Mouse (Mus musculus) midbrain, embryonic 14.5 days (tissue): ENCODE measurements at regions not wholly inside any gene's neighbourhood (a gene's known extent, or its start where the extent isn't known, plus 50 kb on each side); places are given as distances from the start of the nearest gene placed in this dataset.

Experiments
- ATAC-seq: fragments of 200-750 bp; cut with Nextera tagmentation; 2 replicates; pipeline ENCODE4 v1.8.0; 2017; ENCODE audit warnings: moderate number of reproducible peaks, moderate library complexity; ENCODE audit not compliant: low FRiP score, low TSS enrichment
- DNase-seq: peaks from one replicate; pipeline ENCODE4 v3.0.0-alpha.2; 2015
- H3K27ac ChIP-seq: fragments of 300-500 bp; sonication (generic); replicated peaks from 2 replicates; pipeline ENCODE4 v1.5.1; 2014; ENCODE audit warnings: mild to moderate bottlenecking, low read depth, low read length, moderate library complexity
- H3K27me3 ChIP-seq: fragments of 300-500 bp; sonication (generic); 2 replicates; pipeline ENCODE4 v1.6.1; 2014; ENCODE audit warnings: low read length, control low read depth, mixed read lengths; ENCODE audit not compliant: control insufficient read depth, insufficient read depth
- H3K36me3 ChIP-seq: fragments of 300-500 bp; sonication (generic); 2 replicates; pipeline ENCODE4 v1.6.1; 2014; ENCODE audit warnings: low read length, control low read depth; ENCODE audit not compliant: control insufficient read depth, insufficient read depth
- H3K4me1 ChIP-seq: fragments of 300-500 bp; sonication (generic); 2 replicates; pipeline ENCODE4 v1.6.1; 2014; ENCODE audit warnings: mild to moderate bottlenecking, antibody characterized with exemption, low read length, control low read depth; ENCODE audit not compliant: control insufficient read depth, insufficient read depth
- H3K4me2 ChIP-seq: fragments of 300-500 bp; sonication (generic); 2 replicates; pipeline ENCODE4 v1.6.1; 2014; ENCODE audit warnings: mild to moderate bottlenecking, low read length, moderate library complexity
- H3K4me3 ChIP-seq: fragments of 300-500 bp; sonication (generic); replicated peaks from 2 replicates; pipeline ENCODE4 v1.5.1; 2014; ENCODE audit warnings: low read depth, low read length
- H3K9ac ChIP-seq: fragments of 300-500 bp; sonication (generic); replicated peaks from 2 replicates; pipeline ENCODE4 v1.6.1; 2014; ENCODE audit warnings: mild to moderate bottlenecking, low read length, moderate library complexity
- H3K9me3 ChIP-seq: fragments of 300-500 bp; sonication (generic); 2 replicates; pipeline ENCODE4 v1.6.1; 2016; ENCODE audit warnings: low read length, control low read depth, mixed read lengths; ENCODE audit not compliant: control insufficient read depth
- WGBS: fragments of 180-500 bp; shearing (Covaris S2); extraction: QIAGEN DNeasy Blood & Tissue Kit; methylation state at CpG from one replicate; pipeline ENCODE4 v1.1.7; 2014; 5-methylcytosine and 5-hydroxymethylcytosine counted together

DNA sequence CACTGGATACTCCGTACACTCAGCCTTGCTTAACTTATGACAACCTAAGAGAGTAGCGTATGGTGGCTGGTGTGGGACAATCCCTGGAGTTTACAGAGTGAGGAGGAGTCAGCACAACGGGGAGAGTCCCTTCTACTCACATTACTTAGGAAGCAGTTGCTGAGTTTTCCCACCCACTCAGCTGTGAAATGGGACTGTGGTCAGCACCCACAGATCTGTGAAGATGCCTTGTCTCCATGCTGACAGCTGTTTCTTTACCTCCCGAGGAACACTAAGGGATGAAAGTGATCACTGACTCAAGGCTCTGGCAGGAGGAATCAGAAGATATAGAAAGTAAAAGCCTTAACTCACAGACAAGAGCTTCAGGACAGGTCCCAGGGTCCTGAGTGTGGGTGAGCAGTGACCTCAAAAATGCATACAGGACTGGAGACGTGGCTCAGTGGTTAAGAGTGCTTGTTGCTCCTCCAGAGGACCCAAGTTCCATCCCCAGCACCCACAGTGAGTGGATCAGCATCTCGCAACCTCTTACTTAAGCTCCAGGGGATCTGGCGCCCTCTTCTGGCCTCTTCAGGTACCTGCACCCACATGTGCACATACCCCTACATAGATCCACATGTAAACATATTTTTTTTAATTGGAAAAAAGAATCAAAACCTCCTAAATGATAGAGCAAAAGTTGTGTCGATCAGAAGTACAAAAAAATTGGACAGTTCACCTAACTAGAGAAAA is 97.8 kb downstream of the Kctd15 start:
- Histone ChIP-seq H3K27me3 (no peaks in the 10 kb centered on the region), H3K27ac (no peak overlapping the region), H3K4me2 (no peak overlapping the region), H3K36me3 (no peaks in the 10 kb centered on the region), H3K9me3 (no peaks in the 10 kb centered on the region), H3K4me1 (no peaks in the 10 kb centered on the region), H3K9ac (no peak overlapping the region), H3K4me3 (no peak overlapping the region)
- WGBS: 82% methylated on average over 8 of the region's 8 CpGs
- DNase-seq (no peak), ATAC-seq (no peak)

DNA sequence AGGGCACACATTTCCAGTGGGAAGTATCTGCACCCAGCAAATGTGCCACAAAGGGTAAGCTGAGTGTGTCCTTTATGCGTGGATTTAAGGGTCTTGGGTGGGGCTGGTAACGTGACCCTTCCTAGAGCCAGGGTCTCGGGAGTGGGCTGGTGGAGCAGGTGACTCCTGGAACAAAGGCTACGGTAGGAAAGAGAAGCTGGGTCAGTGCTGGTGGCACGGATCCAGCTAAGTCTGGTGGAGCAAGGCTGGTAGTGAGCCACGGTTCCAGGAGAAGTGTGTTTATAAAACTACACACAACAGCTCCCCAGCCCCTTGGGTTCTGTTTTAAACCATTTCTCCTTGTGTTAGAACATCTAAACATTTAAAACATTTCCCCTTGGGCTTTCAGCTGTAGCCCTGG is 101.3 kb downstream of the Kctd15 start:
- Histone ChIP-seq H3K9me3 (no peaks in the 10 kb centered on the region), H3K9ac (no peak overlapping the region), H3K27ac (no peak overlapping the region), H3K4me2 (no peak overlapping the region), H3K4me3 (no peak overlapping the region), H3K4me1 (no peaks in the 10 kb centered on the region), H3K36me3 (no peaks in the 10 kb centered on the region), H3K27me3 (no peaks in the 10 kb centered on the region)
- DNase-seq (no peak), ATAC-seq (no peak)
- WGBS: 73% methylated on average over 6 of the region's 6 CpGs

DNA sequence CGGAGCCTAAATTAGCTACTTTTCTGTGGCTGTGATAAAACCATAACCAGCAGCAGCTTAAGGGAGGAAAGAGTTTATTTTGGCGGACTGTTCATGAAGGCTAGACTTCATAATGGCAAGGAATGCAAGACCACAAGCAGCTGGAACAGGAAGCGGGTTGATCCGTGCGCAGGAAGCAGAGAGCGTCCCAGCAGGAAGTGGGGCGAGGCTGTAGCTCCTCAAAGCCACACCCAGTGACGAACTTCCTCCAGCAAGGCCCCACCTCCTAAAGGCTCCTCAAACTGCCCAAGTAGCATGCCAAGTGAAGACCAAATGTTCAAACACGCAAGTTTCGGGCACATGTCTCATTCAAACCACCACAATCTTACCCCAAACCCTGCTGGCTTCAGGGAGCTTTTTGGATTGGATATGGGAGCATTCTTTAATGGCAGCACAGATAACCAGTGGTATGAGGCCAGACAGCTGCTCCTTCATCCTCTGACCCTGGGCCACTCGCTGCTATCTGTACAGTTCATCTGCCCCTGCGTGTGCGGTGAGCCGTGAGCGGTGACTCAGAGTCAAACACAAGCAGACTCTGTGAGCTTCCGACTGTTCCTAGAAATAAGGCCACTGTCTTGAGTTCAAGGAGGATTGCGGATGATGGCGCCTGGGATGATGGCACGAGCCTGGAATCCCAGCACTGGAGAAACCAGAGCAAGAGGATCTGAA is 109.8 kb downstream of the Kctd15 start:
- Histone ChIP-seq H3K9ac (no peak overlapping the region), H3K4me3 (no peak overlapping the region), H3K4me2 (no peak overlapping the region), H3K9me3 (no peaks in the 10 kb centered on the region), H3K27me3 (no peaks in the 10 kb centered on the region), H3K27ac (no peak overlapping the region), H3K4me1 (no peaks in the 10 kb centered on the region), H3K36me3 (no peaks in the 10 kb centered on the region)
- DNase-seq (no peak), ATAC-seq (no peak)
- WGBS: 90% methylated on average over 19 of the region's 19 CpGs

DNA sequence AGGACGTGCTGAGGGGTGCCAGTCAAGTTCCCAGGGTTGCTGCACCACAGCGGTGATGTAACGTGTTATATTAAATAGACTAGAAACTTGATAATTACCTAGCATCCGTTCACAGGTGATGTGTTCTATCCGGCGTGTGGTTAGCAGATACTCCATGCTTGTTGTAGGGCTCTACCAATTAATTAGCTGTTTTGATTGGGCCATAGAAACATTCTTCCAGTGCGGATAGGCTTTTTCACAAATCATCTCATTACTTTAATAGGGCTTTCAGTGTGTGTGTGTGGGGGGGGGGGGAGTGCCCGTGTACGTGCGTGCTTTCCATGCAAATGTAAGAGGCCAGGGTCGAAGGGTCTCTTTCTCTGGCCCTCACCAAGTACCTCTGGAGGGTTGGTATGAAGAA is 110.6 kb downstream of the Kctd15 start:
- H3K27me3 ChIP-seq: no peaks in the 10 kb centered on the region
- 89% methylated on average over 11 of the region's 11 CpGs for WGBS
- no peak overlapping the region for H3K4me2 ChIP-seq
- no peak overlapping the region for H3K9ac ChIP-seq
- ATAC-seq (no peak), DNase-seq (no peak)
- no peak overlapping the region for H3K27ac ChIP-seq
- H3K36me3 ChIP-seq: no peaks in the 10 kb centered on the region
- H3K9me3 ChIP-seq: no peaks in the 10 kb centered on the region
- no peak overlapping the region for H3K4me3 ChIP-seq
- H3K4me1 ChIP-seq: no peaks in the 10 kb centered on the region

DNA sequence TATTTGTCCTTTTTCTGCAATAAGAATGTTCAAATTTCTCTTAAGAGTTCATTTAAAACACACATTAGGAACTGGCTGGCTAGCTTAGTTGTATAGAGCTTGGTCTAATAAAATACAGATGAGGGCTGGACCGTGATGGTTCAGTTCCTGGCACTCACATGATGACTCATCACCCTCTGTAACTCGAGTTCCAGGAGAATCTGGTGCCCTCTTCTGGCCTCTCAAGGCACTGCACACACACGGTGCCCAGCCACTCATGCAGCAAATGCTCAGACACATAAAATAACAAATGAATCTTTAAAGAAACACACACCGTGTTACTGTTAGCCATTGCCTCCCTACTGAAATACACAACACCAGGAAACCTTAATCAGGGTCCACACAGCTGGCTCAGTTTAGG is 114.6 kb downstream of the Kctd15 start:
- H3K9me3 ChIP-seq: no peaks in the 10 kb centered on the region
- ATAC-seq: no peak
- no peaks in the 10 kb centered on the region for H3K27me3 ChIP-seq
- DNase-seq: no peak
- H3K4me3 ChIP-seq: no peak overlapping the region
- no peaks in the 10 kb centered on the region for H3K36me3 ChIP-seq
- H3K4me1 ChIP-seq: no peaks in the 10 kb centered on the region
- no peak overlapping the region for H3K4me2 ChIP-seq
- 82% methylated on average over 4 of the region's 4 CpGs for WGBS
- H3K9ac ChIP-seq: no peak overlapping the region
- no peak overlapping the region for H3K27ac ChIP-seq

DNA sequence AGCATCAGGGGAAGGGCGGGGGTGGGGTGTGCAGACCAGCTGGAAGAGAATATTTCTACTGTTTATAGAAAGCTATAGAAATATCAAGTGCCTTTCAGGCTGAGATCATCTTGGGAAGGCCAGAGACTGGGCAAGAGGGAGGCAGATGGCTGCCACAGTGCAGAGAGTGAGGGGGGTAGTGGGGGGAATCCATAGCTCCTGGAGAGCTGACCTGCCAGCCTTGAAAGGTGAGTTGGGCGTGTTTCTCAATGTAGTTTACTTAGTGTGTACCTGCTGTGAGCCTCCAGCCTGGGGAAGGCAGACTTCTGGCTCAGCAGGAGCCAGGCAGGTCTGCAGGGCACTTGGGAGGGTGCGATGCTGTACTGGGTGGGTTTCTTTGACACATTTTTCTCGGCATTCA is 115.5 kb downstream of the Kctd15 start:
- no peak for ATAC-seq
- no peaks in the 10 kb centered on the region for H3K27me3 ChIP-seq
- no peak overlapping the region for H3K4me3 ChIP-seq
- WGBS: 77% methylated on average over 4 of the region's 4 CpGs
- H3K9me3 ChIP-seq: no peaks in the 10 kb centered on the region
- no peak overlapping the region for H3K27ac ChIP-seq
- H3K36me3 ChIP-seq: no peaks in the 10 kb centered on the region
- no peaks in the 10 kb centered on the region for H3K4me1 ChIP-seq
- DNase-seq: no peak
- H3K4me2 ChIP-seq: no peak overlapping the region
- H3K9ac ChIP-seq: no peak overlapping the region

DNA sequence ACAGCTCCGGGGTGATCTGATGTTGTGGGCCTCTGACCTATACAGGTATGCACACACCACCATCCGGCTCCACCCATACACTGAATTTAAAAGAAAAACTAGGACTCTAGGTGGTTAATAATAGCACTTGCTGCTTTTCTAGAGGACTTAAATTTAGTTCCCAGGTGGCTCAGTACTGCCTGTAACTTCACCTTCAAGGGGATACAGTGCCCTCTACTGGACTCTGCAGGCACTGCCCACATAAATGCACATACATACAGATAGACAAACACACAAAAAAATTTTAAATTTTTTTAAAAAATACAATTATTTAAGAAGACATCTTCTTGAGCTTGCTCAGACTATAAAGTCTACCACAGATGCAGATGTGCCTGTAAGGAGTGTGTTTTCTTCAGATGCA is 116.7 kb downstream of the Kctd15 start:
- Histone ChIP-seq H3K27me3 (no peaks in the 10 kb centered on the region), H3K36me3 (no peaks in the 10 kb centered on the region), H3K9me3 (no peaks in the 10 kb centered on the region), H3K4me3 (no peak overlapping the region), H3K27ac (no peak overlapping the region), H3K4me2 (no peak overlapping the region), H3K4me1 (no peaks in the 10 kb centered on the region), H3K9ac (no peak overlapping the region)
- no peak for ATAC-seq
- no peak for DNase-seq
- 91% methylated on average over 2 of the region's 2 CpGs for WGBS

DNA sequence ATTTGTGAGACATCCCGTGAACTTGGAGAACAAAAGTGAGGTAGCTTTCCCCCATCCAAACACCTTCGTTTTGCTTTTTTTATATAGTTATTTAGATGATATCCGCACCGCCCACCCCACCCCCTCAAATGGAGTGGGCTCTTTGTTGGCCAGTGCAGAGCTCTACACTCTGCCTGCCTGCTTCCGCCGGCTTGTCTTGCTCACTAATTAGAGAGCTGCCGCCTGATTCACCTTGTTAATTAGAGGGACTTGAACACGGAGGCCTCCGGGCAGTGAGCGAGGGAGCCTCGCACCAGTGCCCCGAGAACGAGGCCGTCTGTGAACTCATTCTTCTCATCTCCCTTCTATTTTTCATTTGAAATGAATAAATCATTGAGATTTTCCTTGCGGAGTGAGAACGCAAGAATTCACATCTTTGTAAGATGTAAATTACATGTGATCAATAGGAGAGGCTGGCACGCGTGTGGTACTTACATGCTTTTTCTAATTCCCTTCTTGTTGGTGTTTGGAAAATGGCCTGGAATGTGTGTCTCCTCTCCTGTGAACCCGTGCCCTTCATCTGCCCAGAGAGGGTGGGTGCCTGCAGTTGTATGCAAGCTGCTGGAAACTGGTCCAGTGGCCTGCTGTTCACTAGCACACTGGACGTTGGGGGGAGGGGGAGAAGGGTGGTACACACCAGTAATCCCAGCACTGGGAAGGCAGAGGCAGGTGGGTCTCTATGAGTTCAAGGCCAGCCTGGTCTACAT is 118.0 kb downstream of the Kctd15 start:
- no peaks in the 10 kb centered on the region for H3K4me1 ChIP-seq
- DNase-seq (peak; percentile 49), ATAC-seq (no peak)
- H3K9me3 ChIP-seq: no peaks in the 10 kb centered on the region
- no peaks in the 10 kb centered on the region for H3K36me3 ChIP-seq
- no peaks in the 10 kb centered on the region for H3K27me3 ChIP-seq
- H3K4me3 ChIP-seq: no peak overlapping the region
- H3K4me2 ChIP-seq: no peak overlapping the region
- H3K27ac ChIP-seq: peak overlapping the region; percentile 45; the same call in 1 of the 2 replicates
- 76% methylated on average over 20 of the region's 20 CpGs for WGBS
- H3K9ac ChIP-seq: no peak overlapping the region
